Mouse (Mus musculus) embryo, embryonic 10 days (tissue): Measurements from ENCODE around the gene Pafah1b2.

ENCODE experiments used
- DNase-seq: peaks from one replicate; pipeline ENCODE4 v3.0.0-alpha.2; 2015; ENCODE audit warnings: low spot score

Gene Pafah1b2

DNA sequence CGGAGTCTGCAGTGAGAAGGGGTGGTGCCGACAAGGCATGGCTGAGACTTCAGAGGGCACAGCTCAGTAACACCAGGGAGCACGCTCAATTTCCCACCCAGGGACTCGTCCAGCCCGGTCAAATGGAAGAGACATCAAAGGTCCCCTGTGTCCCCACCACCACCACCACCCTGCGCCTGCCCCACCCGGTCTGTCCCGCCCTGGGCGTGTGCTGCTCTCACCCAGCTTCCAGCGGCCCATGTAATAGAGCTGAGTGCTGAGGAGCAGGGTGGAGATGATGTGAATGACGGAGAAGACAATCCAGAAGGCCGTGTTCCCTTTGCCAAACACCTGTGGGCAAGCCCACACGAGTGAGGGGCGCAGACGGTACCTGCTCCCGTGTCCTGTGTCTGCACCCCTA is 70.0 kb downstream of the Pafah1b2 start:
- DNase-seq: no peak

DNA sequence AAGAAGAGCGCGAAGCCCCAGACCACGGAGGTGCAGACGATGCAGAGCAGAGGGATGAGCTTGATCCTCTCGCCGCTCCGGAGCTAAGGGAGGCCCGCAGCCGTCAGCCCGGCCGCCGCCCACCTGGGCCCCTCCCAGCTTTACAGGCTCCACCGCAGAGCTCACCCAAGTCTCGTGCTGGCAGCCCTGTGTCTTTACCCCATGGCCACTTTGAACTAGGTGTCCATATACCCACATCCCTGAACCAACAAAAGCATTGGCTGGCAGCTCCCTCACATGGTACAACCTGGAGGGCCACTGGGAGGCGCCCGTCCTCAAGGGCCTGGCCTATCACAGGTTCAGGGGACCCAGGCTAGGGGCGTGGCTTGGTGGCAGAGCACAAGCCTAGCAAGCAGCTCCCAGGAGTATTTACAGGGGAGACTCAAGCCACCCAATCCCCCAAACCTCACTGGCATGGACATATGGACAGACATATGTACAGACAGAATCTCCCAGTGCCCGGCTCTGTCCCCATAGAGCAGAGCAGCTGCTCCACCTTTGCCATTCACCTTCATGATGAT is 71.1 kb downstream of the Pafah1b2 start:
- peak; percentile 64 for DNase-seq

- DNase-seq: no peak
Observed at GRCm38 (mm10) chr9:45939794-45940193, 72.7 kb downstream of the Pafah1b2 start.

- DNase-seq: no peak
Observed at GRCm38 (mm10) chr9:45938952-45939637, 73.4 kb downstream of the Pafah1b2 start.

DNA sequence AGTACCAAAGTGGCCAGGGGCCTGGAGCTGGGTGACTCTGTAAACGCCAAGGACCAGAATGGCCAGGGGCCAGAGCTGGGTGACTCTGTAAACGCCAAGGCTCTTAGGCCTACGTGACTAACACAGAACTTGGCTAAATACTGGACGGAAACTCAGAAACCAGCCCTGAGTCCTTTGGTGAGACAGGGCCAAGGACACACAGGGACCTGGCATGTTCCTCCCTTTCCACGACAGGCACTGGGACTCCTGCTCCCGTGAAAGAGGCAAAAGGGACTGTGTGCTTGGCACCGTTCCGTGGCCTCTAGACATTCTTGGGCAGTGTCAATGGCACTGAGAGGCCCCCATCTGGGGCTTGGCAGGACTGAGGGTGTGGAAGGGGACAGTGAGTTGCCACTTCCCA is 74.4 kb downstream of the Pafah1b2 start:
- no peak for DNase-seq

GRCm38 (mm10) chr9:45936883-45937282 is 75.6 kb downstream of the Pafah1b2 start:
- DNase-seq: peak; percentile 84

DNA sequence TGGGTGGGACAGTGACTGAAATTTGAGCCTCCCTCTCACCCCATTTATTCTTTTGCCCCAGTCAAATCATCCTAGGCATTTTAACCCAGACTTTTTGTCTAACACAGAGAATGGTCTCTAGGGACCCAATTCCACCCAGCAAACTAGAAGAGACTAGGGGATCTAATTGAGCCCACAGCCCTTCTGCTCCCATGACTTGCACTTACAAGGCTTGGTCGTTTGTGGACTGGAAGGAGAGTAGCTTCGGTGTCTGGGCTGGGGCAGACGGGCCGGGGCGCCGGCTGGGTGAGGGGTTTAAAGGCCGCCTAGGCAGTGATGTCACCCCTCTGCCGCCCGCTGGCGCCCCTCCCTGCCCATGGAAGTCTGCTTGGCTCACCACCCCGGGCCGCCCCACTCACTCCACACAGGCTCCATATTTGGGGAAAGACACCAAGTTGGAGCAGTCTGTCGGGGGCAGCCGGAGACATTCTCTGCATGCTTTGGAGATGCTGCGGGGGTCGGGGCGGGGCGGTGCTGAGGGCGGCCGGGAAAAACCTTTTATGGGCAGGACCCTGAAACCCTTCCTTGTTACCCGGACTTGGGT is 76.8 kb downstream of the Pafah1b2 start, which contains the start of gene Tagln:
Gene Tagln, minus strand, starts transcription at position 431 of the 583 bp plus-strand sequence.
- DNase-seq: peak; percentile 43

- DNase-seq: no peak
Observed at GRCm38 (mm10) chr9:45932571-45933415, 79.7 kb downstream of the Pafah1b2 start.

- no peak for DNase-seq
Observed at GRCm38 (mm10) chr9:45931958-45932357, 80.5 kb downstream of the Pafah1b2 start.

DNA sequence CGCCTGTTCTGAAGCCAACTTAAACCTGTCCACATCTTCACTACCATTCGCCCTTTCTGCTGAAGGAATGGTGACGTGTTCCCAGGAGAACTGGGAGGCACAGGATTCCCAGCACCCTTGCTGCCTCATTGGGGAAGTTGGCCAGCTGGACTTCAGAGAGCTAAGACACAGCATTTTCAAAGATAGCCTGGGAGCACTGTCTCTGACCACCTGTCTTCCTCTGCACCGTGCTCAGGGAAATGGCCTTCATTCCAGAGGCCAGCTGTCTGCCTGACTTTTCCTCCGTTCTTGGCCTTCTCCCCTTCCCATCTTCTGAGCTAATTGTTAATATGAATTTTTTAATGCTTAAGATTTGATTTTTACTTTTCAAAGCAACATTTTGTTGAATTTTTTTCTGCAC is 83.2 kb downstream of the Pafah1b2 start:
- no peak for DNase-seq

GRCm38 (mm10) chr9:45919895-45920294 is 92.6 kb downstream of the Pafah1b2 start:
- no peak for DNase-seq

- no peak for DNase-seq
Observed at GRCm38 (mm10) chr9:45917041-45917934, 95.2 kb downstream of the Pafah1b2 start.

DNA sequence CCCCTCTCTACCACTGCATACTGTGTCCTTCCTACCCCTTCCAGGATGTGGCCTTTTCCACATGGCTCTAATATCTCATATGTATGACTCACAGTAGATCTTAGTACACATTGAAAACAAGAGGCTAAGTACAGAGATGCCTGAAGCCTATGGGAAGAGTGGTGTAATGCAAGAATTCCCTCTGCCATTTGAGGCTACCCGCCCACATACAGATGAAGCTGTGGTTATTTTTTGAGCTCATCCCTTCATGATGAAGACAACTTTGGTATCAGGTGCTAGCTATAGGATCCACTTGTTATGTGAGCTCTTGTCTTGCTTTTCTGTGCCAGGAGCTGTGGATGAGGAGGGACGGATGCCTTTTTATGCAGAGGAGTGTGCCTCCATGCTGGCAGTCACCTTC is 96.8 kb downstream of the Pafah1b2 start:
- DNase-seq: no peak
